Mouse (Mus musculus) bone marrow macrophage, adult 2 months (primary cell): ENCODE measurements at regions not wholly inside any gene's neighbourhood (a gene's known extent, or its start where the extent isn't known, plus 50 kb on each side); places are given as distances from the start of the nearest gene placed in this dataset.

Experiments
- H3K27ac ChIP-seq: 2 replicates; pipeline ENCODE4 v1.5.1; 2012; ENCODE audit warnings: low read depth, low read length; ENCODE audit not compliant: insufficient read depth
- H3K4me1 ChIP-seq: 2 replicates; pipeline ENCODE4 v1.6.1; 2012; ENCODE audit warnings: low read length; ENCODE audit not compliant: control insufficient read depth, insufficient read depth
- H3K4me3 ChIP-seq: 2 replicates; pipeline ENCODE4 v1.5.1; 2012; ENCODE audit warnings: mild to moderate bottlenecking, low read length, moderate library complexity; ENCODE audit not compliant: insufficient read depth
- CTCF ChIP-seq: IDR thresholded peaks from 2 replicates; pipeline ENCODE4 v1.5.1; 2012; ENCODE audit warnings: low read depth, mild to moderate bottlenecking, low read length, moderate library complexity
- POLR2A ChIP-seq: IDR thresholded peaks from 2 replicates; pipeline ENCODE4 v1.6.1; 2012; ENCODE audit warnings: mild to moderate bottlenecking, low read depth, low read length, borderline replicate concordance

DNA sequence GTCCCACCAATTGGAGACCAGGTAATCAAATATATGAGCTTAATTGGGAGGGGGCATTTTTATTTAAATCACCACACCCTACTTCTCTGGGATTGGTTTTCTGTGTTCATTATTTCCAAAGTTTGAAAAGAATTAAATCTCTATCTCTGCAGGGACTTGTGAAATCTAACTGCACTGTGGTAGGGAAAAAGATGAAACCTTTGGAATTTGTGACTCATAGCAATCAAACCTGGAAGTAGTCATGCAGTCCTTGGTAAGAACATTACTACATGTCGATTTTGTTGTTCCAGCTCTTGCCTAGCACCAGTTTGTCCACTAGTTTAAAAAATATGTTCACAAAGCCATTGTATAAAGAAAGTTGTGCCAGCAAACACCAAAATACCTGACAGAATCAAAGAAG is 54.5 kb upstream of the Tars start:
- TF ChIP-seq POLR2A, result no peak
- TF ChIP-seq CTCF, result no peak

DNA sequence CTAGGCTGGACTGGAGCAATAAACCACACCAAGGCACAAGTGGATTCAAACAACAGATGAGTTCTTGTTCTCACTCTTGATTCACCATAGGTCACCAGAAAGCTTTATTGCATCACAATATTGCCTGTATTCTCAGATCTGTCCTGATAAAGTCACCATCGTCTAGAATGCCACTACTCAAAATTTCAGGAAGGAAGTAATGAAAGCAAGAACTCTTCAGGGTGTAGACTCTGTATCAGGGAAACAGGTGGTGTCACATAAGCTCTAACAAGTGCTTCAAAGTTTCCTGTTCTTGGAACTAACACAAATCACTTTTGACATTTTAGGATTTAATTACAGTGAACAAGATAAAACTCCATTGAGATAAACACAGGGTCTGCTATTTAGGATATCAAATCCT is 52.2 kb upstream of the Tars start:
- H3K4me3 ChIP-seq, result no peak overlapping the region
- H3K4me1 ChIP-seq, result no peaks in the 10 kb centered on the region
- H3K27ac ChIP-seq, result no peak overlapping the region
- TF ChIP-seq POLR2A, result no peak
- TF ChIP-seq CTCF, result no peak

More for the DNA sequence above, 54.5 kb upstream of the Tars start:
- Histone ChIP-seq H3K4me3 (no peak overlapping the region), H3K27ac (no peak overlapping the region), H3K4me1 (no peaks in the 10 kb centered on the region)
